Mouse (Mus musculus) thymus, postnatal 10 days (tissue): ENCODE results near the gene Vangl1.
A peak's percentile ranks its signal among the peaks of the same experiment; 100 is the strongest.
"Not testable (repeated sequence)": the region's sequence is repeated elsewhere in the genome, so short reads cannot be mapped to it uniquely, and the experiment has no call there.

Source experiments
- DNase-seq, 2 experiments: peaks; one replicate each; pipeline ENCODE4 v3.0.0; 2021; ENCODE audit warnings: low spot score in 2 of 2

Gene Vangl1

DNA sequence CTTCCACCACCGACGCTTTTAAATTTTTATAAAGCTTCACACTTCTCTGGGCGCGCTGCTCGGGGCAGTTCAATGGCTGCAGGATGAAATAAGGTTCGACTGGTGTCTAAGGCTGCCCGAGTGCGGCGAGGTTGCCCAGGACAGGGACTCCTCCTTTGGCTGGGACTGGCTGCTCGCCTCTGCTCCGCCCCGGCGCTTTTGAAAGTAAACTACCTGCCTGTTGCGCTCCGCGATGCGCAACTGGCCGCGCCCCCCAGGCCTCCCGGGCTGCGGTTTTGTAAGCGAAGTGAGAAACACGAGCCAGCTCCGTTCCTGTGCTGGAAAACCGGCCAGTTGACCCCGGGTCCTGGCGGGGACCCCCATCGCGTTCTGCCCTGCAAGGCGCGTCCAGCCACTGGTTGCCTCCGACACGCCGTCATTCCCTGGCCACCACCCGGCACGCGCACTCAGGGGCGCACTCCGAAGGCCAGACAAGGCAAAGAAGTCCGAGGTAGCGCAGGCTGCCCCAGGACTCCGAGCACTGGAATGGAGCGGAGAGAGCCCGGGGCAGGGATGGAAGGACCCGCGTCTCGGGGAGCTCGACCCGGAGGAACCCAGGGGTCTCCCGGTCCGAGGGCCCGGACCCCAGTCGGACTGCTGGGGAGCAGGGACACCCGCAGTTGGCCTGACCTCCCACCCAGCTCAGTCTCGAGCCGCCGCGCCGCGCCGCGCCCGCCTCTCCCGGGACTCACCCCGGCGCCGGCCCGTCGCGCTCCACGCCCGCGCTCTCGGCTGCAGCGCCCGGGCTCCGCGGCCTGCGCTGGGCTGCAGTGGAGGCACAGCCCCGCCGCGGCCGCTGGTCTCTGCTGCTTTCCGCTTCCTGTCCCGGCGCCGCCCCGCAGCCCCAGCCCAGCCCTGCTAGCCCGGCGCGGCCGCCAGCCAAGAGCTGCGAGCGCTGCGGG is at the start of gene Vangl1:
Gene Vangl1 (minus strand): TSS at position 913 of the 941 bp plus-strand sequence.
- DNase-seq: no peak

DNA sequence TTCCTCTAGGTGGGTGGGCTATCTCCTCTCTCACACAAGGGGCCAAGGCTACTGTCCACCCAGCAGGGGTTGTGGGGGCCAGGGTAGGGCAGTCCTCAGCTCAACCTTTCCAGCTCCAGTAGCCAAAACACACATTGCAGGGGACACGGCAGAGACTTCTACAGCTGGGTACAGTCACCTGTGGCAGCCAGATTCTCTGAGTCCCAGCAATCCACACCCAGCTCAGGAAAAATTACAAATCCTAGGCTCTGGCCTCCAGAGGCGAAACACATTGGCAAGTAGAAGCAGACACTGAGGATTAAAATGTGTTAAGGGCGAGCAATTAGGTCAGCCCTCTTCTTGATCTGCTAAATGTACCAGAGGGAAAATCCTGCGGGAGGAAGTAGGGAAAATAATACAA is 49.1 kb upstream of the Vangl1 start:
- DNase-seq: no peak

DNA sequence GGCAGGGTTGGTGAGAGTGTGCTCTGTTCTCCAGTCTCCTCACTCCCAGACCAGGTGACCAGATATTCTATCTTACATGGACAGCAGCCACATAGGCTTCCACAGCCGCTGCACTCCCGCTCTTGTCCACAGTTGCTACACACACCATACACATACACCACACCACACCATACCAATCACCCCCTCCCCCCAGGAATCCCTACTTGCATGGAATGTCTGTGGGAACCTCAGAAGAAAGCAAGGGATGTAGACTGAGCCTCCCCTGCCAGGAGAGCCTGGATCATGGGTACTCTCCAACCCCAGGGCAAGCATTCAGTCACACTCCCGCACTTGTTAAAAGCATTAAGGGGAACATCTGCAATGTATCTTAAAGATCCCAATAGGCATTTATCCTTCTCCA is 48.4 kb upstream of the Vangl1 start:
- DNase-seq: no peak

DNA sequence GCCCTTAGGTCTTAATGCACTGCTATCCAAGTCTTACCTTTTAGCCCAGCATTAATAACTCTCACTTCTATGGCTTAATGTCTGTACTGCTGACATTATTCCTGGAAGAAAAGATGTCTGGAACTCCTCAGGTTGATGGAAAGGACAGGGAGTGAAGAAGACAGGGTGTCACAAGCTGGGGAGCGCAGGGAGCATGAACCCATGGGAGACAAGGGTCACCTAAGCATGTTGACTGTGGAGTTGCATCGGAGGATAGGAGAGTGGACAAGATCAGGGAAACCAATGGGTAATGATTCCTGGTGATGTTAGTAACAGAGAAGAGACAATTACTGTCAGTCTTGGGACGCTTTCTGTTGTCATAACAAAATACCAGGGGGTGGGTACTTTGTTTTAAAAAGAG is 46.4 kb upstream of the Vangl1 start:
- no peak for DNase-seq

DNA sequence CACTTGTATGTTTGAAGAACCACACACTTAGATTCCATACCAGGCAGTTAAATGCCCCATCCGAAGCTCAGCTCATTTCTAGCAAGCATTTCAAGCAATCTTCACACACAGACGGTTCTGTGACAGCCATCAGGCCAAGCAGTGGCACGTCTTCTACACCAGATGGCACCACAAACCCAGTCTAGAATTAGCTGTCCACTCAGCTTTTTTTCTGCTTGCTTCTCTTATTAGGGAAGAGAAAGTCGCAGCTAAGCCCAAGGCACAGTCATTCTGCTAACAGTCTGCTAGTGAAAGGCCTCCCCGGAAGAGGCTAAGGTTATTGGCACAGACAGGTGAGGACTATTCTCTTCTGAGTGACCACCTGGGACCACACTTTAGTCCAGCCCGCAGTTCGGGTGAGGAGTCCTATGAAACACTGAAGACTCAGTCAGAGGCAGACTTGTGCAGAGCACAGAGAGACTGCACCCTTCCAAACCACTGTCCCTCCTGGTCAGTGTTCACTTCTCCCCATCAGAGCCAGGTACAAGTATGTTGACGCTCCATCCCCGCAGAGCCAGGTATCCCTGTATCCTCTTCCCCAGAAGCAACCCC is 45.0 kb upstream of the Vangl1 start:
- no peak for DNase-seq

DNA sequence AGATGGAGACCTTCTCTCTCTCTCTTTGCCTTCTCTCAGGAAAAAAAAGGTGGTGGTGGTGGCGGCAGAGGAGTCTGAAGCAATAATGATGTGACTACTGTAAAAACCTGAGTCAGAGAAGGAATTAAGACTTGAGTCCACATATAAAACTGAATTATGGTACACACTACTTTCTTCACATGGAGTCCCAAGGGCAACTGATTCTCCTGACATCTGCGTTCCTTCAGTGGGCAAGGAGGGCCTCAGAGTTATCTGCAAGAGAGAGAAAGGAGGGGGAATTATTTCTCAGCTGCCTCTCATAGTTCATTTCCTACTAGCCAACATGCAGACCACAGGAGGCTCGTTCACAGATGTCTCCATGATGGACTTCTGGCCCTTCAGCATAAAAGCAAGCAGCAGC is 40.1 kb upstream of the Vangl1 start:
- DNase-seq: no peak

DNA sequence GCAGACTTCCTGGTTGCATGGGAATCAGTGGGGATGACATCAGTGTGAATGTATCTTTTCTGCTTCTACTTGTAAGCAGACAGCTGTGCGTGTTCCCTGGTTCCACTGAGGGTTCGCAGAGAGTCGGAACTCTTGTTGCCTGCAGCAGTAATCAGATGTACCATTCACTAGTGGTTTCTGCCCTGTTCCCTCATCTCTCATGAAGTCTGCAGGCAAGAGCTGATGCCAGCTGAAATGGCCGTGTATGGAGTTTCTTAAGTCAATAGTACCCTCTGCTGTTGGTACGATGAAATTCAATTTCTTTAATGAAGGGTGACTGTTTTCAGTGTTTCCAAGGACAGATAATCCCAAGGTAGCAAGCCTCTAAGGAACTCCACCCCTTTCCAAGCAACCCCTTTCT is 38.4 kb upstream of the Vangl1 start:
- DNase-seq: no peak

DNA sequence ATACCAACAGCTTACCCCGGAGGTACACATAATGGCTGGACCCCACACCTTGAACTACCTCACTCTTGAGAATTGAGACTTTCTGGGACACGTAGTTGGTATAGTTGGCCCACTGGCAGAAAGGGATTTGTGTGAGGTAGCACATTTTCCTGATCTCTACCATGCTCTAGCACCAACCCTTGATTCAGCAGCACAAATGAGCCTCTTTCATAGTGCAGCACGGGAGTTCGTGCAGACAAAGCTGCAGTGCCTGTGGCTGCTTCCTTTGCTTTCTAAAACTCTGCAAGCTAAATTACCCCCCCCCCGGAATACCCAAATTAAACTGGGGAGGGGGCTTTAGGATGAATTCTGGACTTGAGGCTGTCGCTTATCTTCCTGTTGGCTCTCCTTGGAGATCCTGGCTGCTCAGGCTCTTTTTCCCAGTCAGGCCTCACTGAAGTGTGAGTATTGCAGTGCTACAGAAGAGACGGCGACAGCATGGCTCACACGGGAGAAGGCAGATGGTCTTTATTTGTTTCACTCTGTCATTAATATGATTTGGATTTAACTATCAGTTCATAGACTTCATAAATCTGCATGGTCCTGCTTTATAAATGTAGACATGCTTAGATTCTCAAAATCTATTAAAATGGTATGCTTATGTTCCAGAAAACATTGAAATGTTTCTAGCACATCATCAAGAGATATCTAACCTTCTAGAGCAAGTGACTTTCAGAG is 27.1 kb upstream of the Vangl1 start:
- no peak for DNase-seq

DNA sequence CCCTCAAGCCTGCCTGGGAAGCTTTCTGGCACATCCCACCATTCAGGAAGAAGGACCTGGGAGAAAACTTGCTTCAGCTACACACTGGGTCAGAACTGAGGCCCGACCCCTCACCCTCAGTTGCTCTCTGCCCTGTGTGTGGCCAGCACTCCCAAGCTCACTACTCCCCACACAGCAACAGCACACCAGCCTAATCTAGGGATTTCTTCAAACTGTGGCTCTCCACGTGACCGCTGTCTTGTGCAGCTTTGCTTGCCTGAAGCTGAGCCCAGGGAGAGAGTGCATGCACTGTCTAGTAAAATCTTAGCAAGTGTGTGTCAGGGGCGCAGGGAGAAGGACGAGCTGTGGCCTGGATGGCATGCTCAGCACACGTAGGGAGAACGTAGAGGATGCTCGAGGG is 18.3 kb upstream of the Vangl1 start:
- DNase-seq: no peak

DNA sequence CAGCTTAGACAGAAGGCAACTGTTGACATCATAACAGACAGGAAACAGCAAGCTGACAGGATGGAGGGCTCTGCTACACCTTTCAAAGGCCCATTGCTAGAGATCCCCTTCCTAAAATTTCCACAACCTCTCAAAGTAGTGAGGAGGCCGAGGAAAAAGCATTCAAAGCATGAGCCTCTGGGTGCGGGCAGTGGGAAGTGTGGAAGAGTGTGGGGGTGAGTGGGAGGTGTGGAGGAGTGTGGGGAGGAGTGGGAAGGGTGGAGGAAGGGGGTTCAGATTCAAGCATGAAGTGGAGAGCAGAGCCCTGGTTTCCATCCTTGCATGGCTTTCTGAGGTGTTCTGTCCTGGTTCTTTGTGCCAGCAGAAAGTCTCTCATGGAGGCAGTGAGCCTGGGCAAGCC is 13.8 kb upstream of the Vangl1 start:
- no peak for DNase-seq

DNA sequence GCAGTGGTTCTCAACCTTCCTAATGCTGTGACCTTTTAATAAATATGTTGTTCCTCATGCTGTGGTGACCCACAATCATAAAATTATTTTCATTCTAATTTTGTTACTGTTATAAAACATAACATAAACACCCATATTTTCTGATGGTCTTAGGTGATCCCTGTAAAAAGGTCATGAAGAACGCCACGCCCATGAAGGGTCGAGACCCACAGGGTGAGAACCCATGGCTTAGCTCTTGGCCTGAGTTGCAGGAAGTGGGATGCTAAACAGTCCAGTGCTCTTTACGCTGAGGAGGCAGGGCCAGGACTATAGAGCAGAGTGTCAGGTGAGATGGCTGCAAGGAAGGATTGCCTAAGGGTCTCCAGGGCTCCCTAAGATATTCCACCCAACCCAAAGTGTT is 10.2 kb upstream of the Vangl1 start:
- DNase-seq: no peak

DNA sequence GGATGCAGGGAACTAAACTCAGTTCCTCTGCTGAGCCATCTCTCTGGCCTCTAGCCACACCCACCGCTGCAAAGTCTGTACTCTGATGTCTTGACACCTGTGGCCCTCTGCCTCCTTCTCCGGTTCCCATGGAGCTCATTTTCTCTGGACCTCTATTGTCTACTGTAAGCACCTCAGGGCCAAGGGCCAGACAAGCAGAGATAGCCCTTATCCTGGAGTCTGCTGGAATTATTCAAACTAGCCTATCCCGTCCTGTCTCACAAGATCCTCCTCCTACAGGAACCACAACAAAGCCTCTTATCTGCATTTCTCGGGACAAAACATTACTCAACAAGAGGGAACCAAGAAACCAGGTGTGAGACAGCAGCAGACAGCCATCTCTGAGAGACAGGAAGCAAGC is 9.8 kb upstream of the Vangl1 start:
- no peak for DNase-seq

DNA sequence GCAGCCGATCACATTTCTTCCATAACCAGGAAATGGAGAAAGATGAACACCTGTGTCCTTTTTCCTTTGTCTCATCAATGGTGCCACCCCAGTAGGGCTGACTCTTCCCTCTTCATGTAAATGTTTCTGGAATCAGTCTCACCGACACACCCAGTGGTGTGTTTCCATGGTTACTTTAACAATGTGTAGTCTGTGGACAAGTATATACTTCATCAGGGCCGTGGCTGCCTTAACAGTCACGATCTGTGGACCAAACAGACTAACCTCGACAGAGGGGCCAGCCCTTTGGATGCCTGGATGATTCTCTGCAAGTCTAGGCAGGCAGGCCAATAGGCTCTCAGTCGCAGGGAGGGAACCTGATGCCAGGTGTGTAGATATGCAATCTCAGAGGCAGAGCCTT is 8.4 kb upstream of the Vangl1 start:
- DNase-seq: no peak

DNA sequence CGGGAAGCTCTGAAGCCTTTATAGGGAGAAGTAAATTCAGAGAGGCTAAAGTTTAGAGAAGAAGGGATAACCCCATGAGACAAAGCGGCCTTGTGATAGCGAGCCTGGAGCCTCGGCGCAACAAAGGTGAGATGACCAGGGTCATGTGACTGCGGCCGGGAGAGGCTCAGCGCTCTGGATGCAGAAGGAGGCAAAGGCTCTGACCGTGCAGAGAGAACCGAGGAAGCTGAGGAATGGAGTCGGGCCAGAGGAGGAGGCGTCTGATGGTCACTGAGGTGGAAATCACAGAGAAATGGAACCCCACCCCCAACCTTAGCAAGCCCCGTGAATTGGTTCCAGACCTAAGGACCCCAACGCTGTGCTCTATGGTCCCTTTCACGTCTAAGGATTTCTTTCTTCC is 7.8 kb upstream of the Vangl1 start:
- no peak for DNase-seq

DNA sequence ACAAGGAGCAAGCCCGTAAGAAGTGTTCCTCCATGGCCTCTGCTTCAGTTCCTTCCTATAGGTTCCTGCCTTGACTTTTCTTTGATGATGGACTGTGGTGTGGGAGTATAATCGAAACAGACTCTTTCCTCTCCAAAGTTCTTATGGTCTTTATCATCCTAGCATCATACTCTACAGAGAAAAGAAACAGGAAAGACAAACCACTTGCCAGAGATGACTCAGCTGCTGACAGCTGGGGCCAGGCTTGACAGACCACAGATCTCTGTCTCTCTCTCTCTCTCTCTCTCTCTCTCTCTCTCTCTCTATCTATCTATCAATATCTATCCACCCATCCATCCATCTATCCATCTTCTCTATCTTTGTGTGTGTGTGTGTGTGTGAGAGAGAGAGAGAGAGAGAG is 6.8 kb upstream of the Vangl1 start:
- DNase-seq: no peak

DNA sequence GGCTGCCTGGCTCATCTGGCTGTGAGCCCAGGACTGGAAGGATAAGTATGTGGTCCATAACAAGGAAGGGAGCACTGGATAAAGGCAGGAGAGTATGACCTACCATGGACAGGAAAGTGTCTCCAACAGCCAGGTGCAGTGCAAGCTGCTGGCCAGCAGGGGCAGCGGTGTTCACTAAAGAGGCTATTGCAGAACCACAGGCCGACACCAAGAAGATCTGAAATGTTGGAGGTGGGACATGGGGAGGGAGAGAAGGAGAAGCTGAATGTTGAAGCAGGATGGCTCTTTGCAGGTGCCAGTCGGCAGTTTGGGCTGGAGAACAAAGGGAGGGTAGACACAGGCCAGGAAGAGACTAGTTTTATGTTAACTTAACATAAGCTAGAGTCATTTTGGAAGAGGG is 6.3 kb upstream of the Vangl1 start:
- DNase-seq: peak in 1 of 2 experiments; percentile 41

DNA sequence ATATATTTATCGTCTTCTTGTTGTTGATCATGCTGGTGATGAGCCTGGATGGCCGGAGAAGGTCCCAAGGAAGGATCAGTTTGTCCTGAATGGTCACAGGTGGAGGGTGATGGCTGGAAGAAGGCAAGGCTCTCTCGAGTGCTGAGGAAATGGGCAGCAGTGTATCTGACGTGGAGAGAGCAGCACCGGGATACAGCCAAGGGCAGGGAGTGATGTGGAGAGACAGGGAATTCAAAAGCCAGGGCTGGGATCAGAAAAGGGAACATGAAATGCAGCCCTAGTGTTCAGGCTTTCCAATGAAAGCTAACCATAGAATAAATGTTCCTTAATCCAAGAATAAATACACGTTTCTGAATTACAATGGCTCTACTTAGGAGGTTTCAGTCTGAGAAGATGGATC is 4.4 kb upstream of the Vangl1 start:
- no peak for DNase-seq

DNA sequence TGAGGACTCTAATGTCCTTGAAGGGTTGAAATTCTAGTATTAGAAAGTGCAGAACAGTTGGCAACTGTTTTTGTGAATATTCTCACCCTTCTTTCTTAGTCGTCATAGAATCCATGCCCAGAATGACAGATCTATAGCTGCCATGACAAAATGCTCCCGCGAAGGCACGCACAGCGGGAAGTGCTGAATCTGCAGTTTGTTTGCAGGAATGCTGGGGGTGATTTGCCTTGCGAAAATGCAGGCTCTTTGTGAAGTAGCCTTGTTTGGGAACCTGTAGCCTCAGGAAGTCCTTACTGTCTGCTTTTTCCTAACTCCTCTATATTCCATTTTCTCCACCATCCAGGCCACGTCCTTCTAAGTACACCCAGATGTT is 951 bp upstream of the Vangl1 start:
- DNase-seq: no peak

DNA sequence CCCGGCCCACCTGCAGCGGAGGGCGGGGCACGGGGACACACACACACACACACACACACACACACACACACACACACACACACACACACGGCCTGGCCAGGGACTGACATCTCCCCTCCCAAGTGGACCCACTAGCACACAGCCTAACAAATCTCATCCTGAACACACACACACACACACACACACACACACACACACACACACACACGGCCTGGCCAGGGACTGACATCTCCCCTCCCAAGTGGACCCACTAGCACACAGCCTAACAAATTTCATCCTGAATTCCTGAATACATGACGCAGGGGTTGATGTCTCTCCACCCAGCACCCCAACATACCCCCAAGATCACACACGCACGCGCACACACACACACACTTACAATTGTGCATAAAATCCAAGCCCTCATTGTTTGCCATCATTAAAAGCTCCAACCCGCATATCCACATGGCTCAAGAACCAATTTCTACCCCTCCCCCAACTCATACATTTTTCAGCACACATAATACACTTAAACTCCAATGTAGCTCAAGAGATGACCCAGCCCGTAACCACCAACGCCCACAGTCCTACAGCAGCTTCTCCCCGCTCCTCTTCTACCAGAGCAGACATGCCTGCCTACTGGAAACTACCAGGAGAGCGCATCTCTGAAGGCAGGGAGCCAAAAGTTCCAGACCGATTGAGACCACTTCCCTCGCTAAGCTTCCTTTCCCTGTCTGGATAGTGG is 403 bp upstream of the Vangl1 start:
- DNase-seq: not testable (repeated sequence)

DNA sequence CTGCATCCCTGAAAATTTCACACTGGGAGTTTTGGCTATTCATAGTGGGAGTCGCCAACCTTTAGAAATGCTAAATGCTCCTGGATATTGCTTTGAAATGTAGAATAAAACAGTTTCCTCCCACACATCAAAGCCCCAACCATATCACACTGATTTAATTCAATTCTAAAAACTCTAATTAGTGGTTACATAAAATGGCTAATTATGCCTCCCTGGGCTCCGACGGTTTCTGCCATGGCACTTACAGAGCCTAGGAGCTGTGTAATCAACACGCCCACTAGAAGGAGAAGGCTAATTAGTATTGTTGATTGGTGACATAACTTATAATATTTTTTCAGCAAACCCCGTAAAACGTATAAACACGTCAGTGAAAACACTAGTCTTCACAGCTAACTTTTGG is 1.4 kb downstream of the Vangl1 start:
- no peak for DNase-seq

DNA sequence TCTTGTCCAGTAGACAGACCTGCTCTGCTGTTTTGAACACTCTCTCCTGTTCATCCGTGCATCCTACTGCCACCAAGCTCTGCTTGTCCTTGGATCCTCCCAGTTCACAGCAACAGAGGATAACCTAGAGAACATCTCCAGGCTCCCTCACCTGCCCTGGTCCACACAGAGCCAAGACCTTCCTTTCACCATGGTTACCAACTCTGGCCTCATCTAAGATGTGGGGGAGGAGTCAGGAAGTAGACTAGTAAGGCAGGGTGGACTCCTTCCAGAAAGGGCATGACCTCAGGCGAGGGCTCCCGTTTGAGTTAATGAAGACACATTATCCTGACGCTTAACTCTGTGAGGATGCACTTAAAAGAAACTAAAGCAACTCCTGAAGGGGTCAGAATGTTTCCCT is 4.5 kb downstream of the Vangl1 start:
- DNase-seq: no peak

DNA sequence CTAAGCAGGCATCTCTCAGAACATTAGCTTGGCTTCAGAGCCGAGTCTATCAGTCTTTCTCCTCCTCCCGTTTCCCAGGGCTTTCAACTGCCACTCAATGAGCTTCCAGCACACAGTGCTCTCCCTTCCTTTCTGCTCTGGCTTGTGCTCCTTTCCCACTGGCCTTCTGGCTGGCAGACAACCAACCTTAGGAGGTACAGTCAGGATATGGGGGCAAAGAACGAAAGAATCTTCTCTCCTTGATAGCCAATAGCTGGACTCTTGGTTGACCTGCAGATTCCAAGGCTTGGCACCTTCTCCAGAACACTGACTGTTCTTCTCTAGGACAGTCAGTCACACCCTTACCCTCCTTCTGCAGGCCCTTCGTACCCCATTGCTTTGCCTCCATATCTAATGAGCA is 5.3 kb downstream of the Vangl1 start:
- no peak for DNase-seq
